Mouse (Mus musculus) frontal cortex, postnatal 36 days (tissue): ENCODE results near the gene Zfp664.

Experiments
- DNase-seq, 2 experiments: peaks; one replicate each; pipeline ENCODE4 v3.0.0; 2022; ENCODE audit warnings: low spot score in 2 of 2

The Zfp664 gene

GRCm38 (mm10) chr5:124872033-124872432 is 9.5 kb downstream of the Zfp664 start:
- DNase-seq: no peak

GRCm38 (mm10) chr5:124873096-124873495 is 10.6 kb downstream of the Zfp664 start:
- DNase-seq: no peak

GRCm38 (mm10) chr5:124873890-124874601 is 11.6 kb downstream of the Zfp664 start:
- no peak for DNase-seq

- DNase-seq: no peak
Observed at GRCm38 (mm10) chr5:124879251-124879650, 16.8 kb downstream of the Zfp664 start.

- DNase-seq: no peak
Observed at GRCm38 (mm10) chr5:124879801-124880200, 17.3 kb downstream of the Zfp664 start.

GRCm38 (mm10) chr5:124883877-124884276 is 21.4 kb downstream of the Zfp664 start:
- peak; percentile 57 to 80 for DNase-seq

- DNase-seq: no peak
Observed at GRCm38 (mm10) chr5:124888661-124889060, 26.2 kb downstream of the Zfp664 start.

- DNase-seq: no peak
Observed at GRCm38 (mm10) chr5:124891921-124892370, 29.5 kb downstream of the Zfp664 start.

- DNase-seq: no peak
Observed at GRCm38 (mm10) chr5:124896135-124896534, 33.6 kb downstream of the Zfp664 start.

GRCm38 (mm10) chr5:124899945-124900631 is 37.6 kb downstream of the Zfp664 start:
- DNase-seq: peak; percentile 85 to 87

- no peak for DNase-seq
Observed at GRCm38 (mm10) chr5:124900738-124901490, 38.4 kb downstream of the Zfp664 start.

- DNase-seq: peak; percentile 70 to 75
Observed at GRCm38 (mm10) chr5:124901675-124902074, 39.2 kb downstream of the Zfp664 start.

- DNase-seq: no peak
Observed at GRCm38 (mm10) chr5:124902195-124902594, 39.7 kb downstream of the Zfp664 start.

GRCm38 (mm10) chr5:124903852-124904251 is 41.4 kb downstream of the Zfp664 start:
- DNase-seq: no peak

GRCm38 (mm10) chr5:124906890-124907289 is 44.4 kb downstream of the Zfp664 start:
- no peak for DNase-seq

- peak; percentile 66 to 84 for DNase-seq
Observed at GRCm38 (mm10) chr5:124908860-124909259, 46.4 kb downstream of the Zfp664 start.

- no peak for DNase-seq
Observed at GRCm38 (mm10) chr5:124912276-124912675, 49.8 kb downstream of the Zfp664 start.

- no peak for DNase-seq
Observed at GRCm38 (mm10) chr5:124912946-124913933, 50.7 kb downstream of the Zfp664 start.

- DNase-seq: no peak
Observed at GRCm38 (mm10) chr5:124919798-124920197, 57.3 kb downstream of the Zfp664 start.

GRCm38 (mm10) chr5:124921410-124921809 is 58.9 kb downstream of the Zfp664 start:
- no peak for DNase-seq
